Mouse (Mus musculus): ENCODE results near the gene Rusc2. TPM values are rescaled to one million over a fixed set of nuclear protein-coding genes. Genes with fewer than 3 reads are reported as not detected.

Gene Rusc2
- total and polyA plus RNA-seq, 3 experiments = 2.4 to 7.3 TPM; not detected in 1

DNA sequence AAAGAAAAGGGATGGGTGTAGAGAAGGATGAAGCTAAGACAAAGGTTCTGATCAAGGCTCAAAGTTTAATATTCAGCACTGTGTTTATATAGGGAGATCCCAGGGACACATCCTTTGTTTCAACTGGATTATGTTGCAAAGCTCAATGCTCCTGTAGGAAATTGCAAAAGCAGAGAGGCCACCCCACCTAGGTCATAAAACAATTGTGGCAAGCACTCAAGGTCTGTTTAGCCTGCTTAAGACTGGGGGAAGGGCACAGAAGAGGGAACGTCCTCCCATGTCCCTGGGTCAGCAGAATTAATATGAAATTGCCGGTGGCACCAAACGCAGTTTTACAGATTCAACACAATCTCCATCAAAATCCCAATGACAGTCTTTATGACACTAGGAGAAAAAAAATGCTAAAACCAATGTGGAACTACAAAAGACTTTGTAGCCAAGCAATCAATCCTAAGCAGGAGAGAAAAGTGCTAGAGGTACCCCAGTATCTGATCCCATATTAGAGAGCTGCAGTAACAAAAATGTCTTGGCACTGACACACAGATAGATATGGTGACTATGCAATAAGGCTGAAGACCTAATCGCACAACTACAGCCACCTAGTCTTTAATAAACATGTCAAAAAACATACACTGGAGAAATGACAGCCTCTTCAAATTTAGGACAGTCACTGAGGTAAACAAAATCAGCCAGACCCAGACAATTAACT is 41.5 kb upstream of the Rusc2 start:
- H3K9me3 ChIP-seq (replicated peaks; ENCODE audit: insufficient read depth, low read length) = no peaks in the 10 kb centered on the region
- no peak overlapping the region for H3K9ac ChIP-seq (ENCODE audit: control insufficient read depth, low read depth, low read length, poor library complexity, severe bottlenecking)
- TF ChIP-seq MXI1 (IDR thresholded peaks at IDR 0.05; ENCODE audit: low read depth, low read length) (no peak), MYB (IDR thresholded peaks at IDR 0.05; ENCODE audit: low read depth, low read length) (no peak), ZMIZ1 (IDR thresholded peaks at IDR 0.05; ENCODE audit: low read depth, low read length) (no peak)
- H3K27me3 ChIP-seq (ENCODE audit: control insufficient read depth in 1 of 2, insufficient read depth in 2 of 2, low read length in 2 of 2) = no peaks in the 10 kb centered on the region
- no peaks in the 10 kb centered on the region for H3K79me2 ChIP-seq (ENCODE audit: control insufficient read depth, insufficient read depth, low read length, poor library complexity)
- H3K4me3 ChIP-seq (ENCODE audit: control insufficient read depth in 1 of 2, insufficient read depth in 1 of 2, low read depth in 2 of 2, low read length in 2 of 2) = no peak overlapping the region
- no peak for DNase-seq (ENCODE audit: low read depth, low spot score)
- H3K4me1 ChIP-seq (ENCODE audit: control insufficient read depth in 1 of 2, insufficient read depth in 2 of 2, low read length in 2 of 2) = no peaks in the 10 kb centered on the region
- H3K36me3 ChIP-seq (ENCODE audit: control insufficient read depth in 1 of 2, insufficient read depth in 2 of 2, low read length in 2 of 2) = no peaks in the 10 kb centered on the region
- H3K27ac ChIP-seq (ENCODE audit: control insufficient read depth, low read depth, low read length) = no peak overlapping the region

DNA sequence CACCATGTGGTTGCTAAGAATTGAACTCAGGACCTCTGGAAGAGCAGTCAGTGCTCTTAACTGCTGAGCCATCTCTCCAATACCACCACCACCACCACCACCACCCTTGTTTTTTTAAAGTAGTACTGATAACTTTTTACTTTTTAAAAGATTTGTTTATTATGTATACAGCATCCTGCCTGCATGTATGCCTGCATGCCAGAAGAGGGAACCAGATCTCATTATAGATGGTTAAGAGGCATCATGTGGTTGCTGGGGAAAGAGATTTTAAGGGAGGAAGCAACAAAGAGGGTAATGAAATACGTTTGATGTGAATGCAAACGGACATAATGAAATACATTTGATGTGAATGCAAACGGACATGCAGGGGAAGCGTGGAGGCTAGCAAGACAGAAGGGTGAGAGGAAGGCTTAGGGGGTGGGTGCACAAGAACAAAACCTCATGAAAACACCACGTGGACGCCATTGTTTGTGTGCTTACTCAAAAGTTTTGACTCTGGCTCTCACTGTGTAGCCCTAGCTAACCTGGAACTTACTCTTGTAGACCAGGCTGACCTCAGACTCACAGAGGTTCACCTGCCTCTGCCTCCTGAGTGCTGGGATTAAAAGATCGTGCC is 40.4 kb upstream of the Rusc2 start:
- H3K36me3 ChIP-seq (ENCODE audit: control insufficient read depth in 1 of 2, insufficient read depth in 2 of 2, low read length in 2 of 2) = no peaks in the 10 kb centered on the region
- no peaks in the 10 kb centered on the region for H3K9me3 ChIP-seq (replicated peaks; ENCODE audit: insufficient read depth, low read length)
- DNase-seq (ENCODE audit: low read depth, low spot score) = no peak
- no peak overlapping the region for H3K27ac ChIP-seq (ENCODE audit: control insufficient read depth, low read depth, low read length)
- H3K4me1 ChIP-seq (ENCODE audit: control insufficient read depth in 1 of 2, insufficient read depth in 2 of 2, low read length in 2 of 2) = no peaks in the 10 kb centered on the region
- H3K9ac ChIP-seq (ENCODE audit: control insufficient read depth, low read depth, low read length, poor library complexity, severe bottlenecking) = no peak overlapping the region
- TF ChIP-seq RAD21 (IDR thresholded peaks at IDR 0.05; ENCODE audit: low read depth, low read length) (peak; percentile 25), SMC3 (IDR thresholded peaks at IDR 0.05; ENCODE audit: low read depth, low read length) (peak; percentile 32; the same call in 1 of the 2 replicates), CTCF (IDR thresholded peaks at IDR 0.05 in 2 of 3, conservative IDR thresholded peaks at IDR 0.05 in 1 of 3; ENCODE audit: control insufficient read depth in 1 of 3, insufficient read depth in 1 of 3, low read depth in 2 of 3, low read length in 3 of 3, poor library complexity in 1 of 3, severe bottlenecking in 1 of 3) (peak in 1 of 3 experiments; percentile 31; a peak in 2 of 6 replicates), JUND (IDR thresholded peaks at IDR 0.05; ENCODE audit: low read depth, low read length) (no peak)
- H3K4me3 ChIP-seq (ENCODE audit: control insufficient read depth in 1 of 2, insufficient read depth in 1 of 2, low read depth in 2 of 2, low read length in 2 of 2) = no peak overlapping the region
- no peaks in the 10 kb centered on the region for H3K79me2 ChIP-seq (ENCODE audit: control insufficient read depth, insufficient read depth, low read length, poor library complexity)
- H3K27me3 ChIP-seq (ENCODE audit: control insufficient read depth in 1 of 2, insufficient read depth in 2 of 2, low read length in 2 of 2) = no peaks in the 10 kb centered on the region

GRCm38 (mm10) chr4:43342443-43342842 is 39.3 kb upstream of the Rusc2 start:
- no peak overlapping the region for H3K27ac ChIP-seq (ENCODE audit: control insufficient read depth, low read depth, low read length)
- no peaks in the 10 kb centered on the region for H3K4me1 ChIP-seq (ENCODE audit: control insufficient read depth in 1 of 2, insufficient read depth in 2 of 2, low read length in 2 of 2)
- H3K79me2 ChIP-seq (ENCODE audit: control insufficient read depth, insufficient read depth, low read length, poor library complexity) = no peaks in the 10 kb centered on the region
- H3K9me3 ChIP-seq (replicated peaks; ENCODE audit: insufficient read depth, low read length) = no peaks in the 10 kb centered on the region
- H3K27me3 ChIP-seq (ENCODE audit: control insufficient read depth in 1 of 2, insufficient read depth in 2 of 2, low read length in 2 of 2) = no peaks in the 10 kb centered on the region
- TF ChIP-seq ZMIZ1 (IDR thresholded peaks at IDR 0.05; ENCODE audit: low read depth, low read length) (no peak), ETS1 (IDR thresholded peaks at IDR 0.05; ENCODE audit: low read depth, low read length) (no peak), ELF1 (IDR thresholded peaks at IDR 0.05; ENCODE audit: low read depth, low read length) (no peak), USF2 (IDR thresholded peaks at IDR 0.05; ENCODE audit: borderline replicate concordance in 1 of 2, insufficient read depth in 1 of 2, low read depth in 1 of 2, low read length in 2 of 2) (no peak), HCFC1 (IDR thresholded peaks at IDR 0.05; ENCODE audit: low read depth, low read length) (no peak), UBTF (IDR thresholded peaks at IDR 0.05; ENCODE audit: borderline replicate concordance, insufficient read depth, low read depth, low read length) (no peak), MAFK (IDR thresholded peaks at IDR 0.05; ENCODE audit: borderline replicate concordance, low read depth, low read length) (no peak), TBP (IDR thresholded peaks at IDR 0.05; ENCODE audit: low read depth, low read length) (no peak), ZNF384 (IDR thresholded peaks at IDR 0.05; ENCODE audit: low read depth, low read length) (no peak), RCOR1 (IDR thresholded peaks at IDR 0.05; ENCODE audit: low read depth, low read length) (no peak), SMC3 (IDR thresholded peaks at IDR 0.05; ENCODE audit: low read depth, low read length) (no peak), CHD1 (IDR thresholded peaks at IDR 0.05; ENCODE audit: low read depth, low read length) (no peak), POLR2A (IDR thresholded peaks at IDR 0.05; ENCODE audit: control insufficient read depth in 1 of 2, insufficient read depth in 1 of 2, low read depth in 1 of 2, low read length in 2 of 2, poor library complexity in 1 of 2) (no peak), CHD2 (IDR thresholded peaks at IDR 0.05; ENCODE audit: low read length) (no peak), MYB (IDR thresholded peaks at IDR 0.05; ENCODE audit: low read depth, low read length) (no peak), POLR2AphosphoS2 (IDR thresholded peaks at IDR 0.05; ENCODE audit: low read length) (no peak), RAD21 (IDR thresholded peaks at IDR 0.05; ENCODE audit: low read depth, low read length) (no peak), EP300 (IDR thresholded peaks at IDR 0.05; ENCODE audit: low read depth in 1 of 2, low read length in 2 of 2) (no peak)
- no peak for DNase-seq (ENCODE audit: low read depth, low spot score)
- H3K9ac ChIP-seq (ENCODE audit: control insufficient read depth, low read depth, low read length, poor library complexity, severe bottlenecking) = no peak overlapping the region
- H3K4me3 ChIP-seq (ENCODE audit: control insufficient read depth in 1 of 2, insufficient read depth in 1 of 2, low read depth in 2 of 2, low read length in 2 of 2) = no peak overlapping the region
- no peaks in the 10 kb centered on the region for H3K36me3 ChIP-seq (ENCODE audit: control insufficient read depth in 1 of 2, insufficient read depth in 2 of 2, low read length in 2 of 2)

Measured in MEL (cell line).